Mouse (Mus musculus): ENCODE data around the gene Ankrd11.

GRCm38 (mm10) chr8:122836199-122836598, 205.9 kb downstream of the Ankrd11 start:
- no peak for TF ChIP-seq CTCF (IDR thresholded peaks at IDR 0.05; ENCODE audit: control insufficient read depth, insufficient read depth, insufficient replicate concordance, low read depth, low read length)
- TF ChIP-seq POLR2A (IDR thresholded peaks at IDR 0.05; ENCODE audit: control insufficient read depth, low read depth, low read length): no peak
